In the genomic region with DNA sequence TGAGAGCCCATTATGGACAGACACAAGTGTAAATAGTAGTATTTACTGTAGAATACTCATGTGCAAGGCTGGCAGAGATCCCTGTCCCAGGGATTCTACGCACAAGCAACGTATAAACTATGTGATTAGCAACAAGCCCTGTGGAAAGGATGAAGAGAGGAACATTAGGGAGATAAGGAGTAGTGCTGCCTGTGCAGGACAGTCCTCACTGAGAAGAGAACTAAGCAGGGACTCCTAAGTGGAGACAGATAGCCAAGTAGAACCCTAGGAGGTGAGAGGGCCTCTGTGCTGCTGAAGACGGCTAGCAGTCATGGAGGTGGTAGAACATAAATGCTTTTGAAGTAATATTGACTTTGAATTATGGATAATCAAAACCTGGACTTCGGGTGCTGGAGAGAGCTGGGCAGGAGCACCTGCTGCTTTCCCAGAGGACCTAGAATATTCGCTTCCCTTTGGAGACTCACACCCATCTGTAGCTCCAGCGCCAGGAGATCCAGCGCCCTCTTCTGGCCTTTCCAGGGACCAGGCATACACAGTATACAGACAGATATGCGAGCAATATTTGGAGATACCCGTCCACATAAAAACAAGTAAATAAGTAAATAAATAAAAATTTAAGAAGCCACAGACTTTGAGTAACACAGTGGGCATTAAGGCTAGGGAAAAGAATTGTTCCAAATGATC, we compare ENCODE assay signal across 10 mouse cellular contexts. TPM values are rescaled to one million over a fixed set of nuclear protein-coding genes. Genes with fewer than 3 reads are reported as not detected.
A peak's percentile ranks its signal among the peaks of the same experiment; 100 is the strongest.
DNase-seq lines count a peak whose midpoint lies in the region; ATAC-seq and TF ChIP-seq lines count a peak whose summit lies in the region.
"Had no signal": no experiment of that assay in that cellular context is flagged by ENCODE, and none has a peak within 500 bp of the region (broad histone marks: within the 10 kb centered on the region; RNA-seq: fewer than 3 reads in every experiment).

No protein-coding gene starts in this region.

- TF ChIP-seq CTCF in heart, postnatal 0 days (IDR thresholded peaks at IDR 0.05; ENCODE audit: low read depth): peak; percentile 40
- peak; percentile 47 for TF ChIP-seq CTCF in Patski (IDR thresholded peaks at IDR 0.05)

- H3K27me3 ChIP-seq in heart, postnatal 0 days (ENCODE audit: control insufficient read depth, insufficient read depth, low read length): no peaks in the 10 kb centered on the region
- no peaks in the 10 kb centered on the region for H3K27me3 ChIP-seq in Patski
- H3K27me3 ChIP-seq: neural tube, embryonic 13.5 days had no signal

- TF ChIP-seq EP300 in heart, postnatal 0 days (IDR thresholded peaks at IDR 0.05; ENCODE audit: low read depth): no peak

- H3K4me3 ChIP-seq in heart, postnatal 0 days (ENCODE audit: low read depth, low read length): no peak overlapping the region
- H3K4me3 ChIP-seq: neural tube, embryonic 13.5 days had no signal

- H3K9ac ChIP-seq in heart, postnatal 0 days (replicated peaks; ENCODE audit: low read depth, low read length): no peak overlapping the region
- H3K9ac ChIP-seq: neural tube, embryonic 13.5 days had no signal

- DNase-seq in heart, postnatal 0 days (ENCODE audit: low spot score): no peak
- DNase-seq in heart, adult 18-20 months: no peak
- peak; percentile 17 for DNase-seq in lung, postnatal 10 days
- DNase-seq in lung, postnatal 4 days: no peak
- DNase-seq in Patski (ENCODE audit: low read depth, low spot score): no peak
- DNase-seq in retina, embryonic 14.5 days (ENCODE audit: low spot score): peak; percentile 24
- DNase-seq in layer of hippocampus, adult 9-11 months: no peak
- DNase-seq: heart, postnatal 10 days had no signal

- peaks cover 28% of the 10 kb centered on the region for H3K36me3 ChIP-seq in heart, postnatal 0 days (replicated peaks; ENCODE audit: control insufficient read depth, insufficient read depth, low read length)

- WGBS in heart, postnatal 0 days: 49% methylated on average over 9 of the region's 9 CpGs

- CTCF ChIA-PET in Patski (lab: Charles Lee): no interaction called here

- H3K27ac ChIP-seq in heart, postnatal 0 days (ENCODE audit: low read depth): no peak overlapping the region
- H3K27ac ChIP-seq: neural tube, embryonic 13.5 days had no signal

- POLR2A ChIA-PET in Patski (lab: Charles Lee): no interaction called here

- in situ Hi-C loops in Patski (cut with MboI; ENCODE audit: low pct_unique_long_range_greater_than_20kb): loop anchor here (5.0 to 10.0 kb wide), 2 partner anchors 67 to 1050 kb away; no protein-coding TSS in a partner anchor

- peak; percentile 42; the same call in 1 of the 2 replicates for ATAC-seq in heart, postnatal 0 days (ENCODE audit: insufficient read depth, low read depth)
- no peak for ATAC-seq in Patski
- no peak for ATAC-seq in megakaryocyte, adult 5-6 weeks (ENCODE audit: poor library complexity, severe bottlenecking)

- H3K9me3 ChIP-seq in heart, postnatal 0 days (replicated peaks; ENCODE audit: control insufficient read depth, low read length): no peaks in the 10 kb centered on the region
- H3K9me3 ChIP-seq: neural tube, embryonic 13.5 days had no signal

- H3K4me1 ChIP-seq in heart, postnatal 0 days (ENCODE audit: control insufficient read depth, insufficient read depth): peaks cover 3% of the 10 kb centered on the region; the same call in 1 of the 2 replicates
- H3K4me1 ChIP-seq: neural tube, embryonic 13.5 days had no signal

- no peak overlapping the region for H3K4me2 ChIP-seq in heart, postnatal 0 days (ENCODE audit: low read depth, low read length)
- H3K4me2 ChIP-seq: neural tube, embryonic 13.5 days had no signal

RNA-seq across cellular contexts. Expression of a gene that starts 50.3 kb away (rescaled TPM):
- 61.3 and 64.3 TPM in 2 replicates for total RNA-seq in heart, postnatal 0 days (2014; rRNA removed; ENCODE audit: low replicate concordance)
- polyA plus RNA-seq in heart, postnatal 0 days (2015; fragmentation: Nextera tagmentation; extraction: Ambion mirVana): 18.8 and 24.6 TPM in 2 replicates
- total RNA-seq in heart, adult 18-20 months (2021): 10 to 100 TPM; 63.4 to 67.4 TPM
- 77.1 TPM for polyA plus RNA-seq in Patski (2021)
- total RNA-seq in megakaryocyte, adult 5-6 weeks (2015): 29.2 and 36.2 TPM in 2 replicates
- 70.2 and 83.9 TPM in 2 replicates for total RNA-seq in megakaryocyte, adult 5-6 weeks (2017)

Comparison
In these comparisons a context has a peak if more than half of its experiments do, and no peak if none do; other contexts are left out.
1. DNase-seq: peak in lung, postnatal 10 days (single experiment) and retina, embryonic 14.5 days (single experiment); none in heart, postnatal 0 days (single experiment), heart, adult 18-20 months (0 of 2), lung, postnatal 4 days (0 of 2), Patski (single experiment) and layer of hippocampus, adult 9-11 months (single experiment).